Mouse (Mus musculus) thymus, adult 2 months (tissue): ENCODE results near the gene Armc2.

ENCODE experiments used
- CTCF ChIP-seq: fragments of 200-500 bp; IDR thresholded peaks from 2 replicates; pipeline ENCODE4 v1.5.1; 2012; ENCODE audit warnings: mild to moderate bottlenecking, control low read depth, low read length, moderate library complexity, borderline replicate concordance; ENCODE audit not compliant: control insufficient read depth, poor library complexity, insufficient read depth; ENCODE audit errors: extremely low read depth
- POLR2A ChIP-seq: fragments of 200-500 bp; IDR thresholded peaks from 2 replicates; pipeline ENCODE4 v1.6.1; 2012; ENCODE audit warnings: mild to moderate bottlenecking, low read length, control low read depth, moderate library complexity; ENCODE audit not compliant: control insufficient read depth, poor library complexity, insufficient read depth; ENCODE audit errors: extremely low read depth

DNA sequence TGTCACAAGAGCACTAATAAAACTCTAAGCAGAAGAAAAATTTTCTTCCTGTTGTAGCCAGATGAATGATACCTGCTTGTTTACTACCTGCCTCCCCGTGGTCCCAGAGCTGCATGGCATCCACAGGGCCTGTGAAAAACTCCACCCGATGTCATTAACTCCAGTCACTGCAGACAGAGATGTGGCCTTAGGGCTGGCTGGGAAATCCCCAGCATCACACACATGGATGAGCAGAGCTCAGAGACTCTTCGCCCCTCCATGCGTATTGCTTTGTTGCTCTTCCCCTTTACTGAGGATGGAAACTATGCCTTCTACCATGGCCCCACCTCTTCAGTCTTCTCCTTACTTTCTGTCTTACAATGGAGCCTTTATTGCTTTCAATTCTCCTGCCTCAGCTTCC, 55.5 kb downstream of the Armc2 start:
- TF ChIP-seq CTCF (no peak), POLR2A (no peak)
